Mouse (Mus musculus) MEL (cell line): ENCODE data around the gene Cnn2. TPM values are rescaled to one million over a fixed set of nuclear protein-coding genes. Genes with fewer than 3 reads are reported as not detected.

ENCODE experiments used
- DNase-seq: peaks from one replicate; pipeline ENCODE4 v3.0.0; 2011; ENCODE audit warnings: low read depth, low spot score
- H3K27ac ChIP-seq: 2 replicates; pipeline ENCODE4 v1.5.1; 2012; ENCODE audit warnings: low read depth, mild to moderate bottlenecking, control low read depth, low read length, moderate library complexity; ENCODE audit not compliant: control insufficient read depth
- H3K27me3 ChIP-seq, 2 experiments: fragments of 150-350 bp in 1 of 2; sonication (generic) in 1 of 2; 2 replicates each; pipeline ENCODE4 v1.6.1; 2012; ENCODE audit warnings: low read length in 2 of 2, mild to moderate bottlenecking in 2 of 2, improper control_type of control experiment in 1 of 2, moderate library complexity in 1 of 2; ENCODE audit not compliant: insufficient read depth in 2 of 2, control insufficient read depth in 1 of 2
- H3K36me3 ChIP-seq, 2 experiments: 2 replicates each; pipeline ENCODE4 v1.6.1; 2012 to 2014; ENCODE audit warnings: low read length in 2 of 2, improper control_type of control experiment in 1 of 2, inconsistent platforms in 1 of 2, mild to moderate bottlenecking in 1 of 2; ENCODE audit not compliant: insufficient read depth in 2 of 2, control insufficient read depth in 1 of 2
- H3K4me1 ChIP-seq, 2 experiments: fragments of 150-350 bp in 1 of 2; sonication (generic) in 1 of 2; 2 replicates each; pipeline ENCODE4 v1.6.1; 2012; ENCODE audit warnings: low read length in 2 of 2, improper control_type of control experiment in 1 of 2, mild to moderate bottlenecking in 1 of 2; ENCODE audit not compliant: insufficient read depth in 2 of 2, control insufficient read depth in 1 of 2
- H3K4me3 ChIP-seq, 2 experiments: fragments of 150-350 bp in 1 of 2; sonication (generic) in 1 of 2; 2 replicates each; pipeline ENCODE4 v1.5.1; 2012; ENCODE audit warnings: low read depth in 2 of 2, low read length in 2 of 2, mild to moderate bottlenecking in 2 of 2, moderate library complexity in 2 of 2, control low read depth in 1 of 2, improper control_type of control experiment in 1 of 2; ENCODE audit not compliant: control insufficient read depth in 1 of 2, insufficient read depth in 1 of 2
- H3K79me2 ChIP-seq: 2 replicates; pipeline ENCODE4 v1.6.1; 2012; ENCODE audit warnings: mild to moderate bottlenecking, low read length, moderate library complexity; ENCODE audit not compliant: control insufficient read depth, poor library complexity, insufficient read depth
- H3K9ac ChIP-seq: 2 replicates; pipeline ENCODE4 v1.6.1; 2012; ENCODE audit warnings: low read depth, mild to moderate bottlenecking, control low read depth, low read length, moderate library complexity; ENCODE audit not compliant: control insufficient read depth, poor library complexity, severe bottlenecking
- H3K9me3 ChIP-seq: fragments of 150-350 bp; sonication (generic); replicated peaks from 2 replicates; pipeline ENCODE4 v1.6.1; 2012; ENCODE audit warnings: mild to moderate bottlenecking, low read length, improper control_type of control experiment, moderate library complexity; ENCODE audit not compliant: insufficient read depth
- BHLHE40 ChIP-seq: IDR thresholded peaks from 2 replicates; pipeline ENCODE4 v1.6.1; 2012; ENCODE audit warnings: low read depth, mild to moderate bottlenecking, inconsistent platforms, low read length, improper control_type of control experiment, borderline replicate concordance
- CHD1 ChIP-seq: IDR thresholded peaks from 2 replicates; pipeline ENCODE4 v1.6.1; 2012; ENCODE audit warnings: low read depth, mild to moderate bottlenecking, inconsistent platforms, low read length, improper control_type of control experiment
- CHD2 ChIP-seq: IDR thresholded peaks from 2 replicates; pipeline ENCODE4 v1.6.1; 2011; ENCODE audit warnings: low read length, improper control_type of control experiment
- CTCF ChIP-seq, 3 experiments: IDR thresholded peaks in 2 of 3; conservative IDR thresholded peaks in 1 of 3; 2 replicates each; pipeline ENCODE4 v1.5.1; 2011 to 2012; ENCODE audit warnings: low read length in 3 of 3, low read depth in 2 of 3, mild to moderate bottlenecking in 2 of 3, improper control_type of control experiment in 1 of 3, inconsistent platforms in 1 of 3, mixed read lengths in 1 of 3, moderate library complexity in 1 of 3; ENCODE audit not compliant: control insufficient read depth in 1 of 3, insufficient read depth in 1 of 3, poor library complexity in 1 of 3, severe bottlenecking in 1 of 3
- ETS1 ChIP-seq: IDR thresholded peaks from 2 replicates; pipeline ENCODE4 v1.6.1; 2012; ENCODE audit warnings: low read depth, mild to moderate bottlenecking, inconsistent platforms, low read length, improper control_type of control experiment, moderate library complexity
- GABPA ChIP-seq: IDR thresholded peaks from 2 replicates; pipeline ENCODE4 v1.6.1; 2012; ENCODE audit warnings: low read depth, mild to moderate bottlenecking, inconsistent platforms, low read length, improper control_type of control experiment, moderate library complexity
- GATA1 ChIP-seq: IDR thresholded peaks from 2 replicates; pipeline ENCODE4 v1.6.1; 2011; ENCODE audit warnings: low read depth, low read length, improper control_type of control experiment
- JUND ChIP-seq: IDR thresholded peaks from 2 replicates; pipeline ENCODE4 v1.6.1; 2011; ENCODE audit warnings: low read depth, mild to moderate bottlenecking, improper control_type of control experiment, low read length
- MAZ ChIP-seq: IDR thresholded peaks from 2 replicates; pipeline ENCODE4 v1.6.1; 2012; ENCODE audit warnings: low read depth, mild to moderate bottlenecking, inconsistent platforms, low read length, improper control_type of control experiment
- MEF2A ChIP-seq: IDR thresholded peaks from 2 replicates; pipeline ENCODE4 v1.6.1; 2014; ENCODE audit warnings: low read depth, mild to moderate bottlenecking, inconsistent platforms, low read length, improper control_type of control experiment; ENCODE audit not compliant: poor library complexity, insufficient replicate concordance, severe bottlenecking; ENCODE audit errors: extremely low read depth
- MXI1 ChIP-seq: IDR thresholded peaks from 2 replicates; pipeline ENCODE4 v1.6.1; 2011; ENCODE audit warnings: mild to moderate bottlenecking, low read depth, low read length, improper control_type of control experiment
- MYC ChIP-seq: IDR thresholded peaks from 2 replicates; pipeline ENCODE4 v1.6.1; 2011; ENCODE audit warnings: low read depth, mild to moderate bottlenecking, low read length, improper control_type of control experiment, moderate library complexity
- NELFE ChIP-seq: IDR thresholded peaks from 2 replicates; pipeline ENCODE4 v1.6.1; 2011; ENCODE audit warnings: low read depth, low read length, improper control_type of control experiment
- NRF1 ChIP-seq: IDR thresholded peaks from 2 replicates; pipeline ENCODE4 v1.6.1; 2014; ENCODE audit warnings: low read depth, mild to moderate bottlenecking, inconsistent platforms, low read length, improper control_type of control experiment, moderate library complexity; ENCODE audit not compliant: poor library complexity, insufficient read depth, severe bottlenecking
- POLR2AphosphoS2 ChIP-seq: IDR thresholded peaks from 2 replicates; pipeline ENCODE4 v1.6.1; 2011; ENCODE audit warnings: low read length, improper control_type of control experiment
- POLR2AphosphoS5 ChIP-seq: IDR thresholded peaks from 2 replicates; pipeline ENCODE4 v1.6.1; 2012; ENCODE audit warnings: low read depth, borderline replicate concordance, mild to moderate bottlenecking, inconsistent platforms, low read length, moderate library complexity, mixed read lengths
- RCOR1 ChIP-seq: IDR thresholded peaks from 2 replicates; pipeline ENCODE4 v1.6.1; 2012; ENCODE audit warnings: low read depth, mild to moderate bottlenecking, inconsistent platforms, low read length, improper control_type of control experiment
- TAL1 ChIP-seq: IDR thresholded peaks from 2 replicates; pipeline ENCODE4 v1.6.1; 2012; ENCODE audit warnings: mild to moderate bottlenecking, inconsistent platforms, low read length, moderate library complexity, mixed read lengths
- TCF12 ChIP-seq: IDR thresholded peaks from 2 replicates; pipeline ENCODE4 v1.6.1; 2014; ENCODE audit warnings: low read depth, mild to moderate bottlenecking, inconsistent platforms, low read length, improper control_type of control experiment, moderate library complexity
- USF1 ChIP-seq: IDR thresholded peaks from 2 replicates; pipeline ENCODE4 v1.6.1; 2014; ENCODE audit warnings: low read depth, mild to moderate bottlenecking, inconsistent platforms, low read length, improper control_type of control experiment, moderate library complexity
- USF2 ChIP-seq, 2 experiments: IDR thresholded peaks; 2 replicates each; pipeline ENCODE4 v1.6.1; 2011 to 2012; ENCODE audit warnings: improper control_type of control experiment in 2 of 2, low read length in 2 of 2, borderline replicate concordance in 1 of 2, inconsistent platforms in 1 of 2, low read depth in 1 of 2, mild to moderate bottlenecking in 1 of 2; ENCODE audit not compliant: insufficient read depth in 1 of 2
- ZC3H11A ChIP-seq: IDR thresholded peaks from 2 replicates; pipeline ENCODE4 v1.6.1; 2012; ENCODE audit warnings: low read depth, mild to moderate bottlenecking, inconsistent platforms, low read length, improper control_type of control experiment
- ZKSCAN1 ChIP-seq: IDR thresholded peaks from 2 replicates; pipeline ENCODE4 v1.6.1; 2012; ENCODE audit warnings: low read depth, mild to moderate bottlenecking, inconsistent platforms, low read length, improper control_type of control experiment, moderate library complexity
- ZMIZ1 ChIP-seq: IDR thresholded peaks from 2 replicates; pipeline ENCODE4 v1.6.1; 2012; ENCODE audit warnings: low read depth, mild to moderate bottlenecking, inconsistent platforms, low read length, improper control_type of control experiment, moderate library complexity
- ZNF384 ChIP-seq: IDR thresholded peaks from 2 replicates; pipeline ENCODE4 v1.6.1; 2012; ENCODE audit warnings: low read depth, mild to moderate bottlenecking, inconsistent platforms, low read length, improper control_type of control experiment
- polyA plus RNA-seq, 2 experiments: library from polyadenylated mRNA; stranded (reverse) in 1 of 2; unstranded in 1 of 2; fragments of >175 nt in 1 of 2; fragments of >200 nt in 1 of 2; gene quantifications; 2 replicates each; pipeline versions ENCODE4 v1.2.1 to v1.2.4; 2012; ENCODE audit warnings: low replicate concordance in 2 of 2, low read depth in 1 of 2; ENCODE audit not compliant: insufficient read length in 2 of 2, insufficient read depth in 1 of 2, missing spikeins in 1 of 2
- total RNA-seq: library from RNA; depleted of rRNA; stranded (reverse); fragments of 300-350 nt; gene quantifications from 2 replicates; pipeline ENCODE4 v1.2.3, GENCODE M21; 2012

Cnn2 gene
- total and polyA plus RNA-seq, 3 experiments = 8.7 to 25.3 TPM; not detected in 1

DNA sequence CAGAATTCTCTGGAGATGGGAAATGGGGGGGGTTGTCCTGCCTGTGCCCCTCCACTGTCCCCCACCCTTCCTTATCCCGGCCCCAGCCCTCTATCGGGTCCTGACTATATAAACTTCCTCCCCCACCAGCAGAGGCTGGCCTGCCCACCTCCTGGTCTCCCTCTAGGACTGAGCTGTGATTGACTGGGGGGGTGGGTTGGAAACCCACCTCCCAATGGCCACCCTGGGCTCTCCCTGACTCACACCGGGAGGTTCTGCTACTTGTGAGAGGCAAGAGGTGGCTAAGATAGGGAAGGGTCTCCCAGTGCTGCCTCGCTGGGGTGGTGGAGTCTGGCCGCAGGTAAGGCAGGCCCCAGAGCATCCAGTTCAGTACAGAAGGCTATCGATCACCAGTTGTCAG is 40.9 kb upstream of the Cnn2 start:
- Histone ChIP-seq H3K4me3 (no peak overlapping the region), H3K36me3 (no peaks in the 10 kb centered on the region), H3K27ac (no peak overlapping the region), H3K79me2 (no peaks in the 10 kb centered on the region), H3K4me1 (no peaks in the 10 kb centered on the region), H3K27me3 (no peaks in the 10 kb centered on the region), H3K9me3 (no peaks in the 10 kb centered on the region), H3K9ac (no peak overlapping the region)
- DNase-seq = no peak
- no peak for TF ChIP-seq BHLHE40
- TF ChIP-seq MXI1 = no peak
- no peak for TF ChIP-seq MYC
- TF ChIP-seq CHD1 = no peak

DNA sequence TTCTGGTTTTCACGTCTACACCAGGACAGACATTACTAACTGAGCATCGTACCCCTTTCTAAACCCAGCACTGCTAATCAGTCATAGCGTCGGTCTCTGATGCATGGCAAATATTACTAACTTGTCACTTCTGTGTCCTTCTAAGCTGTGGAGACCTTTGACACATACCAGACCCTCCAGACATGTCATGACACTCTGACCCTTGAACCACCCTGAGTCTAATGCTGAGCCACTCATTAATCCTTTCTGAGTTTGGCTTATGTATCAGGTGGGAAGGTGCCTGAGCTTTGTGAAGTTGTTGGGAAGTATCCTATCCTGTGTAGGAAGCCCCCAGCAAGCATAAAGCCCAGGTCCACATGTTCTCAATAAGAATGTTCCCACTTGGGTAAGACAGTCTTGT is 38.5 kb upstream of the Cnn2 start:
- no peak for DNase-seq
- no peak overlapping the region for H3K4me3 ChIP-seq
- H3K27me3 ChIP-seq = no peaks in the 10 kb centered on the region
- no peak overlapping the region for H3K9ac ChIP-seq
- TF ChIP-seq NELFE (no peak), USF1 (no peak), CHD1 (no peak), TAL1 (no peak), GABPA (no peak), POLR2AphosphoS5 (no peak), POLR2AphosphoS2 (no peak), MEF2A (no peak), CHD2 (no peak), TCF12 (no peak), JUND (no peak), MXI1 (no peak)
- H3K4me1 ChIP-seq = no peaks in the 10 kb centered on the region
- H3K36me3 ChIP-seq = no peaks in the 10 kb centered on the region
- H3K79me2 ChIP-seq = no peaks in the 10 kb centered on the region
- H3K9me3 ChIP-seq = no peaks in the 10 kb centered on the region
- no peak overlapping the region for H3K27ac ChIP-seq

DNA sequence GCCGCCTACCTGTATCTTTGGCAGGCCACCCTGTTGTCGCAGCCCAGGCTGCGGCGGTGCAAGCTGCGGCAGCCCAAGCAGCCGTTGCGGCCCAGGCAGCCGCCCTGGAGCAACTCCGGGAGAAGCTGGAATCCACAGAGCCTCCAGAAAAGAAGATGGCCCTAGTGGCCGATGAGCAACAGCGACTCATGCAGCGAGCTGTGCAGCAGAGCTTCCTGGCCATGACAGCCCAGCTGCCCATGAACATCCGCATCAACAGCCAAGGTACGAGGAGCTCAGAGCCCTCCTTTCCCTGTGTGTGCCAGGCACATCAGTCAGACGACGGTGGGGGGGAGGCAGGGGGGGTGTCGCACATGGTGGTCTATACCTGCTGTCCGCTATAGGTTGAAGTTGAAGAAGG is 37.7 kb upstream of the Cnn2 start:
- H3K9me3 ChIP-seq = no peaks in the 10 kb centered on the region
- no peak overlapping the region for H3K4me3 ChIP-seq
- no peaks in the 10 kb centered on the region for H3K4me1 ChIP-seq
- no peaks in the 10 kb centered on the region for H3K36me3 ChIP-seq
- TF ChIP-seq CTCF (IDR thresholded peaks at IDR 0.05 in 2 of 3, conservative IDR thresholded peaks at IDR 0.05 in 1 of 3; ENCODE audit: control insufficient read depth in 1 of 3, insufficient read depth in 1 of 3, low read depth in 2 of 3, low read length in 3 of 3, poor library complexity in 1 of 3, severe bottlenecking in 1 of 3) (no peak), CHD1 (no peak), USF2 (IDR thresholded peaks at IDR 0.05; ENCODE audit: borderline replicate concordance in 1 of 2, insufficient read depth in 1 of 2, low read depth in 1 of 2, low read length in 2 of 2) (no peak), POLR2AphosphoS2 (no peak), ETS1 (no peak), JUND (no peak), ZC3H11A (no peak), GATA1 (no peak), MAZ (no peak), ZMIZ1 (no peak), TCF12 (no peak), NRF1 (no peak), USF1 (no peak), ZNF384 (no peak), RCOR1 (no peak), ZKSCAN1 (no peak)
- no peak overlapping the region for H3K9ac ChIP-seq
- H3K79me2 ChIP-seq = no peaks in the 10 kb centered on the region
- no peaks in the 10 kb centered on the region for H3K27me3 ChIP-seq
- no peak overlapping the region for H3K27ac ChIP-seq
- no peak for DNase-seq
